Mouse (Mus musculus) thymus, adult 2 months (tissue): ENCODE results near the gene Eif4h. TPM values are rescaled to one million over a fixed set of nuclear protein-coding genes. Genes with fewer than 3 reads are reported as not detected.

Experiments
- DNase-seq: peaks from one replicate; pipeline ENCODE4 v3.0.0; 2021
- H3K27ac ChIP-seq: fragments of 200-500 bp; 2 replicates; pipeline ENCODE4 v1.5.1; 2012; ENCODE audit warnings: low read length, control low read depth; ENCODE audit not compliant: control insufficient read depth, insufficient read depth
- H3K27me3 ChIP-seq: fragments of 200-500 bp; 2 replicates; pipeline ENCODE4 v1.6.1; 2012; ENCODE audit warnings: mild to moderate bottlenecking, low read length, moderate library complexity, mixed read lengths; ENCODE audit not compliant: control insufficient read depth, insufficient read depth
- H3K36me3 ChIP-seq: fragments of 200-500 bp; 2 replicates; pipeline ENCODE4 v1.6.1; 2012; ENCODE audit warnings: mild to moderate bottlenecking, low read length, moderate library complexity; ENCODE audit not compliant: control insufficient read depth, insufficient read depth
- H3K4me1 ChIP-seq: fragments of 200-500 bp; replicated peaks from 2 replicates; pipeline ENCODE4 v1.6.1; 2012; ENCODE audit warnings: low read length; ENCODE audit not compliant: control insufficient read depth, insufficient read depth
- H3K4me3 ChIP-seq: fragments of 200-500 bp; 2 replicates; pipeline ENCODE4 v1.5.1; 2012; ENCODE audit warnings: mild to moderate bottlenecking, low read length, control low read depth, moderate library complexity; ENCODE audit not compliant: control insufficient read depth, insufficient read depth
- CTCF ChIP-seq: fragments of 200-500 bp; IDR thresholded peaks from 2 replicates; pipeline ENCODE4 v1.5.1; 2012; ENCODE audit warnings: mild to moderate bottlenecking, control low read depth, low read length, moderate library complexity, borderline replicate concordance; ENCODE audit not compliant: control insufficient read depth, poor library complexity, insufficient read depth; ENCODE audit errors: extremely low read depth
- POLR2A ChIP-seq: fragments of 200-500 bp; IDR thresholded peaks from 2 replicates; pipeline ENCODE4 v1.6.1; 2012; ENCODE audit warnings: mild to moderate bottlenecking, low read length, control low read depth, moderate library complexity; ENCODE audit not compliant: control insufficient read depth, poor library complexity, insufficient read depth; ENCODE audit errors: extremely low read depth
- WGBS: fragments of 180-500 bp; shearing (Covaris S2); methylation state at CpG from one replicate; pipeline ENCODE4 v1.1.7; 2018; 5-methylcytosine and 5-hydroxymethylcytosine counted together
- polyA plus RNA-seq: library from polyadenylated mRNA; depleted of rRNA; stranded (reverse); fragments of >200 nt; gene quantifications from 2 replicates; pipeline ENCODE4 v1.2.3, GENCODE M21; 2012

Eif4h gene
- polyA plus RNA-seq, 1 experiment, result 322 TPM

- no peak overlapping the region for H3K27ac ChIP-seq
- H3K4me3 ChIP-seq, result peak overlapping the region; percentile 96
- no peaks in the 10 kb centered on the region for H3K36me3 ChIP-seq
- H3K4me1 ChIP-seq, result peaks cover 3% of the 10 kb centered on the region
- 8% methylated on average over 30 of the region's 30 CpGs for WGBS
- TF ChIP-seq CTCF (peak; percentile 83; the same call in 1 of the 2 replicates), POLR2A (peak; percentile 70)
- no peaks in the 10 kb centered on the region for H3K27me3 ChIP-seq
- DNase-seq, result peak; percentile 98
Measured at GRCm38 (mm10) chr5:134582221-134582907, 56.9 kb downstream of the Eif4h start.

GRCm38 (mm10) chr5:134581146-134581545, 58.1 kb downstream of the Eif4h start, which contains the start of gene Rfc2:
Gene Rfc2 (plus strand): TSS chr5:134581366.
- no peak for DNase-seq
- Histone ChIP-seq H3K4me1 (peaks cover 3% of the 10 kb centered on the region), H3K27me3 (no peaks in the 10 kb centered on the region), H3K36me3 (no peaks in the 10 kb centered on the region), H3K4me3 (no peak within 1 kb of the TSS), H3K27ac (no peak within 1 kb of the TSS)
- 95% methylated on average over 5 of the region's 5 CpGs for WGBS
- TF ChIP-seq POLR2A (no peak), CTCF (no peak)

- no peak for DNase-seq
- Histone ChIP-seq H3K4me1 (peaks cover 3% of the 10 kb centered on the region), H3K36me3 (no peaks in the 10 kb centered on the region), H3K4me3 (no peak overlapping the region), H3K27me3 (no peaks in the 10 kb centered on the region), H3K27ac (no peak overlapping the region)
- 84% methylated on average over 3 of the region's 3 CpGs for WGBS
- TF ChIP-seq POLR2A, result no peak
- no peak for TF ChIP-seq CTCF
Measured at GRCm38 (mm10) chr5:134579135-134579534, 60.2 kb downstream of the Eif4h start.

GRCm38 (mm10) chr5:134577534-134577933, 61.8 kb downstream of the Eif4h start:
- no peaks in the 10 kb centered on the region for H3K27me3 ChIP-seq
- H3K4me1 ChIP-seq, result peaks cover under 1% of the 10 kb centered on the region; the same call in 1 of the 2 replicates
- TF ChIP-seq CTCF (no peak), POLR2A (no peak)
- H3K36me3 ChIP-seq, result no peaks in the 10 kb centered on the region
- H3K27ac ChIP-seq, result no peak overlapping the region
- no peak overlapping the region for H3K4me3 ChIP-seq
- DNase-seq, result no peak
- WGBS, result 94% methylated on average over 7 of the region's 7 CpGs

GRCm38 (mm10) chr5:134576517-134577220, 62.6 kb downstream of the Eif4h start:
- Histone ChIP-seq H3K4me1 (peaks cover 7% of the 10 kb centered on the region), H3K27me3 (no peaks in the 10 kb centered on the region), H3K36me3 (no peaks in the 10 kb centered on the region), H3K4me3 (no peak overlapping the region), H3K27ac (no peak overlapping the region)
- TF ChIP-seq POLR2A (no peak), CTCF (no peak)
- 92% methylated on average over 14 of the region's 14 CpGs for WGBS
- DNase-seq, result no peak

GRCm38 (mm10) chr5:134575833-134576232, 63.5 kb downstream of the Eif4h start:
- no peaks in the 10 kb centered on the region for H3K36me3 ChIP-seq
- no peak overlapping the region for H3K27ac ChIP-seq
- 97% methylated on average over 5 of the region's 5 CpGs for WGBS
- no peak overlapping the region for H3K4me3 ChIP-seq
- H3K4me1 ChIP-seq, result peaks cover 7% of the 10 kb centered on the region
- no peaks in the 10 kb centered on the region for H3K27me3 ChIP-seq
- no peak for DNase-seq
- TF ChIP-seq POLR2A, result no peak
